10 mouse cellular contexts compared by ENCODE assay signal in the genomic region with DNA sequence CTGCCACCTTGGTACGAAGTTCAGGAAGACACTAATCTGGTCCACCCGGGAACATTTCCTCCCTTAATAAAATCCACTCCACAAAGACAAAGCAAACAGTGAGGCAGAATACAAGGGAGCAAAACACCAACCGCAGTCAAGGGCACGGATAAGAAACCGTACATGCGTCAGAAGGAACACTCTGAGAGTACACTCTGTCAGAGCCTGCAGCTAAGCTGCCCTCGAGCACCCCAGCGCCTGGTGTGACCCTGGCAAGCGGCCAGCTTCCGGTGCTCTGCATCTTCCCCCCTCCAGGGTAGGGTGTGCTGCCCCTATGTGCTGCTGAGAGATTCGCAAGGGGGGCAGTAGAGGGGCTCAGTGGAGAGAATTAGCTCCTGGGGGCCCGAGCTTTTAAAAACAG. TPM values are rescaled to one million over a fixed set of nuclear protein-coding genes. Genes with fewer than 3 reads are reported as not detected.
DNase-seq lines count a peak whose midpoint lies in the region; ATAC-seq and TF ChIP-seq lines count a peak whose summit lies in the region.
"Had no signal": no experiment of that assay in that cellular context is flagged by ENCODE, and none has a peak within 500 bp of the region (broad histone marks: within the 10 kb centered on the region; RNA-seq: fewer than 3 reads in every experiment).

No protein-coding gene starts in this region.

- H3K27ac ChIP-seq in forebrain, embryonic 14.5 days (ENCODE audit: low read depth, low read length), result no peak overlapping the region
- H3K27ac ChIP-seq in forebrain, embryonic 13.5 days, result no peak overlapping the region
- H3K27ac ChIP-seq in kidney, adult 2 months (ENCODE audit: insufficient read depth, low read depth, low read length), result peak overlapping the region; percentile 67; the same call in 1 of the 2 replicates

- H3K9me3 ChIP-seq in forebrain, embryonic 14.5 days (replicated peaks; ENCODE audit: control insufficient read depth, low read length), result no peaks in the 10 kb centered on the region
- H3K9me3 ChIP-seq in forebrain, embryonic 13.5 days (replicated peaks), result no peaks in the 10 kb centered on the region

- H3K9ac ChIP-seq in forebrain, embryonic 14.5 days (ENCODE audit: low read length), result no peak overlapping the region
- H3K9ac ChIP-seq in forebrain, embryonic 13.5 days, result no peak overlapping the region

- WGBS in forebrain, embryonic 14.5 days, result 33% methylated on average over 12 of the region's 12 CpGs
- 34% methylated on average over 12 of the region's 12 CpGs for WGBS in forebrain, embryonic 13.5 days
- WGBS in kidney, adult 2 months, result 19% methylated on average over 12 of the region's 12 CpGs

- H3K4me2 ChIP-seq in forebrain, embryonic 14.5 days (ENCODE audit: low read length), result no peak overlapping the region
- no peak overlapping the region for H3K4me2 ChIP-seq in forebrain, embryonic 13.5 days

- H3K4me3 ChIP-seq in forebrain, embryonic 14.5 days (ENCODE audit: low read depth, low read length), result no peak overlapping the region
- no peak overlapping the region for H3K4me3 ChIP-seq in forebrain, embryonic 13.5 days
- no peak overlapping the region for H3K4me3 ChIP-seq in kidney, adult 2 months (ENCODE audit: insufficient read depth, low read depth, low read length)
- H3K4me3 ChIP-seq: erythroblast, embryonic 14.5 days had no signal

- H3K4me1 ChIP-seq in forebrain, embryonic 14.5 days (ENCODE audit: control insufficient read depth, insufficient read depth, low read length), result no peaks in the 10 kb centered on the region
- peaks cover 6% of the 10 kb centered on the region for H3K4me1 ChIP-seq in forebrain, embryonic 13.5 days
- no peaks in the 10 kb centered on the region for H3K4me1 ChIP-seq in kidney, adult 2 months (ENCODE audit: control insufficient read depth, insufficient read depth, low read length)

- TF ChIP-seq CTCF in kidney, adult 2 months (conservative IDR thresholded peaks at IDR 0.05; ENCODE audit: insufficient read depth, insufficient read length, low read depth, low read length), result no peak

- H3K36me3 ChIP-seq in forebrain, embryonic 14.5 days (ENCODE audit: control insufficient read depth, insufficient read depth, low read length), result no peaks in the 10 kb centered on the region
- 0 out of 2 replicates have a peak, but pooled peaks cover 3% of the 10 kb centered on the region for H3K36me3 ChIP-seq in forebrain, embryonic 13.5 days (ENCODE audit: poor library complexity, severe bottlenecking)
- no peaks in the 10 kb centered on the region for H3K36me3 ChIP-seq in kidney, adult 2 months (ENCODE audit: control insufficient read depth, insufficient read depth, low read length)

- TF ChIP-seq POLR2A in kidney, adult 2 months (IDR thresholded peaks at IDR 0.05; ENCODE audit: low read depth, low read length), result no peak

- no peaks in the 10 kb centered on the region for H3K27me3 ChIP-seq in forebrain, embryonic 14.5 days (replicated peaks; ENCODE audit: control insufficient read depth, insufficient read depth, low read length)
- no peaks in the 10 kb centered on the region for H3K27me3 ChIP-seq in forebrain, embryonic 13.5 days
- no peaks in the 10 kb centered on the region for H3K27me3 ChIP-seq in kidney, adult 2 months (replicated peaks; ENCODE audit: control insufficient read depth, insufficient read depth, low read length)
- H3K27me3 ChIP-seq: CH12.LX had no signal

- ATAC-seq in forebrain, embryonic 14.5 days, result no peak
- no peak for ATAC-seq in forebrain, embryonic 13.5 days

- DNase-seq in forebrain, embryonic 14.5 days (ENCODE audit: low spot score), result peak; percentile 18
- peak; percentile 40 for DNase-seq in ES-CJ7 (ENCODE audit: low read depth, low spot score)
- peak; percentile 10 for DNase-seq in forelimb bud, embryonic 11.5 days (ENCODE audit: low read depth, low spot score)
- peak; percentile 47 for DNase-seq in kidney, adult 2 months
- DNase-seq in lung, postnatal 14 days, result peak; percentile 77
- peak; percentile 51 to 58 for DNase-seq in thymus, adult 18-20 months
- DNase-seq in c-Kit-positive CD71-positive TER-119-positive erythroid progenitor cells, embryonic 14.5 days (ENCODE audit: low spot score), result no peak

RNA-seq across cellular contexts. Expression of a gene that starts 50.2 kb away (rescaled TPM):
- polyA plus RNA-seq in forebrain, embryonic 14.5 days (2014; fragmentation: Nextera tagmentation; extraction: Ambion mirVana), result 341 and 533 TPM in 2 replicates
- 419 and 458 TPM in 2 replicates for polyA plus RNA-seq in forebrain, embryonic 13.5 days (2015; fragmentation: Nextera tagmentation; extraction: Ambion mirVana)
- 209 and 261 TPM in 2 replicates for polyA plus RNA-seq in kidney, adult 2 months (2012; rRNA removed)
